ENCODE assay signal across 8 mouse cellular contexts in genomic region chr15:62934522-62935189, GRCm38 (mm10).
DNase-seq lines count a peak whose midpoint lies in the region; ATAC-seq and TF ChIP-seq lines count a peak whose summit lies in the region.

No protein-coding gene starts in this region.

- no peak overlapping the region for H3K27ac ChIP-seq in liver, adult 2 months (replicated peaks; ENCODE audit: insufficient read depth, low read depth, low read length)
- no peak overlapping the region for H3K27ac ChIP-seq in liver, embryonic 12.5 days
- H3K27ac ChIP-seq in hindbrain, postnatal 0 days = no peak overlapping the region

- peak; percentile 31 to 37 for DNase-seq in cerebellum, postnatal 14 days
- DNase-seq in cerebellum, adult 18-20 months = no peak
- peak; percentile 20 for DNase-seq in liver, adult 2 months (ENCODE audit: extremely low read depth, low read depth, low spot score)
- DNase-seq in hindbrain, postnatal 0 days (ENCODE audit: low spot score) = peak; percentile 84
- DNase-seq in retina, embryonic 14.5 days (ENCODE audit: low spot score) = peak; percentile 4
- DNase-seq in gastrocnemius, adult 18-20 months (ENCODE audit: low spot score) = no peak

- H3K36me3 ChIP-seq in liver, adult 2 months (ENCODE audit: control insufficient read depth, insufficient read depth, low read length) = no peaks in the 10 kb centered on the region
- no peaks in the 10 kb centered on the region for H3K36me3 ChIP-seq in liver, embryonic 12.5 days
- no peaks in the 10 kb centered on the region for H3K36me3 ChIP-seq in hindbrain, postnatal 0 days (ENCODE audit: insufficient read depth, low read length)

- H3K79me2 ChIP-seq in liver, adult 2 months (ENCODE audit: control insufficient read depth, insufficient read depth, low read length) = no peaks in the 10 kb centered on the region

- H3K4me1 ChIP-seq in liver, adult 2 months (ENCODE audit: control insufficient read depth, insufficient read depth, low read length) = 0 out of 2 replicates have a peak, but pooled peaks cover 2% of the 10 kb centered on the region
- no peaks in the 10 kb centered on the region for H3K4me1 ChIP-seq in liver, embryonic 12.5 days
- H3K4me1 ChIP-seq in hindbrain, postnatal 0 days (ENCODE audit: insufficient read depth, low read length) = no peaks in the 10 kb centered on the region

- H3K4me2 ChIP-seq in liver, embryonic 12.5 days = no peak overlapping the region
- no peak overlapping the region for H3K4me2 ChIP-seq in hindbrain, postnatal 0 days (ENCODE audit: low read depth, low read length)

- no peaks in the 10 kb centered on the region for H3K9me3 ChIP-seq in liver, embryonic 12.5 days (replicated peaks)
- H3K9me3 ChIP-seq in hindbrain, postnatal 0 days (ENCODE audit: low read length) = no peaks in the 10 kb centered on the region

- no peak overlapping the region for H3K4me3 ChIP-seq in liver, adult 2 months (ENCODE audit: insufficient read depth, low read depth, low read length)
- H3K4me3 ChIP-seq in liver, embryonic 12.5 days = no peak overlapping the region
- no peak overlapping the region for H3K4me3 ChIP-seq in hindbrain, postnatal 0 days (ENCODE audit: low read length)

- no peaks in the 10 kb centered on the region for H3K27me3 ChIP-seq in liver, adult 2 months (ENCODE audit: control insufficient read depth, insufficient read depth, low read length)
- H3K27me3 ChIP-seq in liver, embryonic 12.5 days (replicated peaks) = no peaks in the 10 kb centered on the region
- H3K27me3 ChIP-seq in hindbrain, postnatal 0 days (ENCODE audit: insufficient read depth, low read length) = no peaks in the 10 kb centered on the region

- no peak overlapping the region for H3K9ac ChIP-seq in liver, adult 2 months (ENCODE audit: low read depth, low read length)
- H3K9ac ChIP-seq in liver, embryonic 12.5 days = no peak overlapping the region
- no peak overlapping the region for H3K9ac ChIP-seq in hindbrain, postnatal 0 days (replicated peaks; ENCODE audit: low read length)

- no peak for TF ChIP-seq CTCF in liver, adult 2 months (IDR thresholded peaks at IDR 0.05; ENCODE audit: low read depth, low read length)
- no peak for TF ChIP-seq CTCF in hindbrain, postnatal 0 days (IDR thresholded peaks at IDR 0.05; ENCODE audit: low read depth)

- no peak for ATAC-seq in liver, embryonic 12.5 days
- peak; percentile 82; the same call in 1 of the 2 replicates for ATAC-seq in hindbrain, postnatal 0 days
- no peak for ATAC-seq in megakaryocyte progenitor cell, adult 5-6 weeks (replicated peaks; ENCODE audit: poor library complexity)

- TF ChIP-seq POLR2A in liver, adult 2 months (IDR thresholded peaks at IDR 0.05; ENCODE audit: extremely low read depth, insufficient read depth, low read length) = no peak

Comparison
In these comparisons a context has a peak if more than half of its experiments do, and no peak if none do; other contexts are left out.
1. DNase-seq: peak in cerebellum, postnatal 14 days (2 of 2), liver, adult 2 months (single experiment), hindbrain, postnatal 0 days (single experiment) and retina, embryonic 14.5 days (single experiment); none in cerebellum, adult 18-20 months (0 of 2) and gastrocnemius, adult 18-20 months (single experiment).